Mouse (Mus musculus): ENCODE measurements around the gene Neb. TPM values are rescaled to one million over a fixed set of nuclear protein-coding genes. Genes with fewer than 3 reads are reported as not detected.

The Neb gene
- polyA plus RNA-seq, 1 experiment from 2014 or later, result 0.99 TPM

- Histone ChIP-seq H3K4me3 (ENCODE audit: low read length) (no peak overlapping the region), H3K4me1 (ENCODE audit: control insufficient read depth, insufficient read depth, low read length) (no peaks in the 10 kb centered on the region), H3K36me3 (ENCODE audit: control insufficient read depth, insufficient read depth, low read length) (no peaks in the 10 kb centered on the region), H3K9me3 (ENCODE audit: control insufficient read depth, low read length) (no peaks in the 10 kb centered on the region), H3K4me2 (replicated peaks; ENCODE audit: low read depth, low read length) (no peak overlapping the region), H3K27me3 (ENCODE audit: control insufficient read depth, insufficient read depth, low read length) (no peaks in the 10 kb centered on the region), H3K27ac (ENCODE audit: low read depth, low read length) (no peak overlapping the region), H3K9ac (ENCODE audit: low read depth, low read length) (no peak overlapping the region)
- 59% methylated on average over 1 of the region's 1 CpGs for WGBS
- ATAC-seq (ENCODE audit: low FRiP score, low TSS enrichment), result no peak
Observed at GRCm38 (mm10) chr2:52252037-52252436, 126.2 kb downstream of the Neb start.

GRCm38 (mm10) chr2:52248316-52248826 lies 129.9 kb downstream of the Neb start:
- H3K9me3 ChIP-seq (ENCODE audit: control insufficient read depth, low read length), result no peaks in the 10 kb centered on the region
- H3K27ac ChIP-seq (ENCODE audit: low read depth, low read length), result no peak overlapping the region
- H3K4me3 ChIP-seq (ENCODE audit: low read length), result no peak overlapping the region
- no peak for ATAC-seq (ENCODE audit: low FRiP score, low TSS enrichment)
- H3K9ac ChIP-seq (ENCODE audit: low read depth, low read length), result no peak overlapping the region
- no peak overlapping the region for H3K4me2 ChIP-seq (replicated peaks; ENCODE audit: low read depth, low read length)
- 51% methylated on average over 9 of the region's 9 CpGs for WGBS
- no peaks in the 10 kb centered on the region for H3K36me3 ChIP-seq (ENCODE audit: control insufficient read depth, insufficient read depth, low read length)
- no peaks in the 10 kb centered on the region for H3K27me3 ChIP-seq (ENCODE audit: control insufficient read depth, insufficient read depth, low read length)
- no peaks in the 10 kb centered on the region for H3K4me1 ChIP-seq (ENCODE audit: control insufficient read depth, insufficient read depth, low read length)

- no peak for ATAC-seq (ENCODE audit: low FRiP score, low TSS enrichment)
- H3K27ac ChIP-seq (ENCODE audit: low read depth, low read length), result no peak overlapping the region
- WGBS, result 87% methylated on average over 5 of the region's 5 CpGs
- no peak overlapping the region for H3K4me3 ChIP-seq (ENCODE audit: low read length)
- H3K36me3 ChIP-seq (ENCODE audit: control insufficient read depth, insufficient read depth, low read length), result no peaks in the 10 kb centered on the region
- H3K4me1 ChIP-seq (ENCODE audit: control insufficient read depth, insufficient read depth, low read length), result no peaks in the 10 kb centered on the region
- no peak overlapping the region for H3K9ac ChIP-seq (ENCODE audit: low read depth, low read length)
- H3K9me3 ChIP-seq (ENCODE audit: control insufficient read depth, low read length), result no peaks in the 10 kb centered on the region
- no peaks in the 10 kb centered on the region for H3K27me3 ChIP-seq (ENCODE audit: control insufficient read depth, insufficient read depth, low read length)
- H3K4me2 ChIP-seq (replicated peaks; ENCODE audit: low read depth, low read length), result no peak overlapping the region
Observed at GRCm38 (mm10) chr2:52245091-52245490, 133.2 kb downstream of the Neb start.

GRCm38 (mm10) chr2:52242691-52243090 lies 135.6 kb downstream of the Neb start:
- no peak overlapping the region for H3K4me3 ChIP-seq (ENCODE audit: low read length)
- WGBS, result 92% methylated on average over 1 of the region's 1 CpGs
- no peaks in the 10 kb centered on the region for H3K27me3 ChIP-seq (ENCODE audit: control insufficient read depth, insufficient read depth, low read length)
- no peak overlapping the region for H3K27ac ChIP-seq (ENCODE audit: low read depth, low read length)
- H3K4me2 ChIP-seq (replicated peaks; ENCODE audit: low read depth, low read length), result no peak overlapping the region
- H3K9me3 ChIP-seq (ENCODE audit: control insufficient read depth, low read length), result no peaks in the 10 kb centered on the region
- ATAC-seq (ENCODE audit: low FRiP score, low TSS enrichment), result no peak
- H3K9ac ChIP-seq (ENCODE audit: low read depth, low read length), result no peak overlapping the region
- no peaks in the 10 kb centered on the region for H3K4me1 ChIP-seq (ENCODE audit: control insufficient read depth, insufficient read depth, low read length)
- H3K36me3 ChIP-seq (ENCODE audit: control insufficient read depth, insufficient read depth, low read length), result no peaks in the 10 kb centered on the region

- Histone ChIP-seq H3K36me3 (ENCODE audit: control insufficient read depth, insufficient read depth, low read length) (no peaks in the 10 kb centered on the region), H3K9ac (ENCODE audit: low read depth, low read length) (no peak overlapping the region), H3K27ac (ENCODE audit: low read depth, low read length) (no peak overlapping the region), H3K4me1 (ENCODE audit: control insufficient read depth, insufficient read depth, low read length) (no peaks in the 10 kb centered on the region), H3K4me3 (ENCODE audit: low read length) (no peak overlapping the region), H3K4me2 (replicated peaks; ENCODE audit: low read depth, low read length) (no peak overlapping the region), H3K9me3 (ENCODE audit: control insufficient read depth, low read length) (no peaks in the 10 kb centered on the region), H3K27me3 (ENCODE audit: control insufficient read depth, insufficient read depth, low read length) (no peaks in the 10 kb centered on the region)
- WGBS, result 35% methylated on average over 5 of the region's 5 CpGs
- peak; percentile 80; the same call in 1 of the 2 replicates for ATAC-seq (ENCODE audit: low FRiP score, low TSS enrichment)
Observed at GRCm38 (mm10) chr2:52237892-52238291, 140.4 kb downstream of the Neb start.

- H3K4me2 ChIP-seq (replicated peaks; ENCODE audit: low read depth, low read length), result no peak overlapping the region
- 67% methylated on average over 3 of the region's 3 CpGs for WGBS
- H3K36me3 ChIP-seq (ENCODE audit: control insufficient read depth, insufficient read depth, low read length), result no peaks in the 10 kb centered on the region
- H3K27ac ChIP-seq (ENCODE audit: low read depth, low read length), result no peak overlapping the region
- no peak overlapping the region for H3K9ac ChIP-seq (ENCODE audit: low read depth, low read length)
- H3K9me3 ChIP-seq (ENCODE audit: control insufficient read depth, low read length), result no peaks in the 10 kb centered on the region
- no peak overlapping the region for H3K4me3 ChIP-seq (ENCODE audit: low read length)
- no peaks in the 10 kb centered on the region for H3K27me3 ChIP-seq (ENCODE audit: control insufficient read depth, insufficient read depth, low read length)
- H3K4me1 ChIP-seq (ENCODE audit: control insufficient read depth, insufficient read depth, low read length), result no peaks in the 10 kb centered on the region
- no peak for ATAC-seq (ENCODE audit: low FRiP score, low TSS enrichment)
Observed at GRCm38 (mm10) chr2:52227584-52227983, 150.7 kb downstream of the Neb start.

- Histone ChIP-seq H3K9ac (ENCODE audit: low read depth, low read length) (no peak overlapping the region), H3K27ac (ENCODE audit: low read depth, low read length) (no peak overlapping the region), H3K9me3 (ENCODE audit: control insufficient read depth, low read length) (no peaks in the 10 kb centered on the region), H3K4me3 (ENCODE audit: low read length) (no peak overlapping the region), H3K27me3 (ENCODE audit: control insufficient read depth, insufficient read depth, low read length) (no peaks in the 10 kb centered on the region), H3K4me2 (replicated peaks; ENCODE audit: low read depth, low read length) (no peak overlapping the region), H3K36me3 (ENCODE audit: control insufficient read depth, insufficient read depth, low read length) (no peaks in the 10 kb centered on the region), H3K4me1 (ENCODE audit: control insufficient read depth, insufficient read depth, low read length) (no peaks in the 10 kb centered on the region)
- 79% methylated on average over 5 of the region's 5 CpGs for WGBS
- no peak for ATAC-seq (ENCODE audit: low FRiP score, low TSS enrichment)
Observed at GRCm38 (mm10) chr2:52224366-52224765, 153.9 kb downstream of the Neb start.

- WGBS, result 55% methylated on average over 8 of the region's 8 CpGs
- ATAC-seq (ENCODE audit: low FRiP score, low TSS enrichment), result no peak
- no peaks in the 10 kb centered on the region for H3K36me3 ChIP-seq (ENCODE audit: control insufficient read depth, insufficient read depth, low read length)
Observed at GRCm38 (mm10) chr2:52220074-52220473, 158.2 kb downstream of the Neb start.

GRCm38 (mm10) chr2:52215945-52216344 lies 162.3 kb downstream of the Neb start:
- no peaks in the 10 kb centered on the region for H3K27me3 ChIP-seq (ENCODE audit: control insufficient read depth, insufficient read depth, low read length)
- no peaks in the 10 kb centered on the region for H3K9me3 ChIP-seq (ENCODE audit: control insufficient read depth, low read length)
- H3K4me1 ChIP-seq (ENCODE audit: control insufficient read depth, insufficient read depth, low read length), result no peaks in the 10 kb centered on the region
- H3K36me3 ChIP-seq (ENCODE audit: control insufficient read depth, insufficient read depth, low read length), result no peaks in the 10 kb centered on the region
- H3K9ac ChIP-seq (ENCODE audit: low read depth, low read length), result no peak overlapping the region
- H3K27ac ChIP-seq (ENCODE audit: low read depth, low read length), result no peak overlapping the region
- no peak overlapping the region for H3K4me3 ChIP-seq (ENCODE audit: low read length)
- H3K4me2 ChIP-seq (replicated peaks; ENCODE audit: low read depth, low read length), result no peak overlapping the region
- no peak for ATAC-seq (ENCODE audit: low FRiP score, low TSS enrichment)
- WGBS, result 95% methylated on average over 8 of the region's 8 CpGs

More at GRCm38 (mm10) chr2:52220074-52220473, 158.2 kb downstream of the Neb start:
- H3K27ac ChIP-seq (ENCODE audit: low read depth, low read length), result no peak overlapping the region
- no peaks in the 10 kb centered on the region for H3K4me1 ChIP-seq (ENCODE audit: control insufficient read depth, insufficient read depth, low read length)
- no peaks in the 10 kb centered on the region for H3K9me3 ChIP-seq (ENCODE audit: control insufficient read depth, low read length)
- H3K9ac ChIP-seq (ENCODE audit: low read depth, low read length), result no peak overlapping the region
- no peak overlapping the region for H3K4me2 ChIP-seq (replicated peaks; ENCODE audit: low read depth, low read length)
- no peak overlapping the region for H3K4me3 ChIP-seq (ENCODE audit: low read length)
- H3K27me3 ChIP-seq (ENCODE audit: control insufficient read depth, insufficient read depth, low read length), result no peaks in the 10 kb centered on the region
